Mouse (Mus musculus) lung, embryonic 16.5 days (tissue): Measurements from ENCODE around the gene Kirrel3. TPM values are rescaled to one million over a fixed set of nuclear protein-coding genes. Genes with fewer than 3 reads are reported as not detected.
A peak's percentile ranks its signal among the peaks of the same experiment; 100 is the strongest.

Source experiments
- ATAC-seq: fragments of 200-750 bp; cut with Nextera tagmentation; 2 replicates; pipeline ENCODE4 v1.8.0; 2017; ENCODE audit warnings: low read depth, mild to moderate bottlenecking, moderate library complexity
- H3K27ac ChIP-seq: fragments of 300-500 bp; sonication (generic); 2 replicates; pipeline ENCODE4 v1.5.1; 2014; ENCODE audit warnings: mild to moderate bottlenecking, control low read depth, low read length
- H3K27me3 ChIP-seq: fragments of 300-500 bp; sonication (generic); 2 replicates; pipeline ENCODE4 v1.6.1; 2014; ENCODE audit warnings: low read depth, low read length, mixed read lengths; ENCODE audit not compliant: control insufficient read depth, insufficient read depth
- H3K36me3 ChIP-seq: fragments of 300-500 bp; sonication (generic); 2 replicates; pipeline ENCODE4 v1.6.1; 2014; ENCODE audit warnings: low read length; ENCODE audit not compliant: control insufficient read depth, insufficient read depth
- H3K4me1 ChIP-seq: fragments of 300-500 bp; sonication (generic); replicated peaks from 2 replicates; pipeline ENCODE4 v1.6.1; 2014; ENCODE audit warnings: low read length, mixed read lengths; ENCODE audit not compliant: control insufficient read depth, insufficient read depth
- H3K4me2 ChIP-seq: fragments of 300-500 bp; sonication (generic); 2 replicates; pipeline ENCODE4 v1.6.1; 2014; ENCODE audit warnings: low read depth, low read length, control low read depth
- H3K4me3 ChIP-seq: fragments of 300-500 bp; sonication (generic); 2 replicates; pipeline ENCODE4 v1.5.1; 2014; ENCODE audit warnings: mild to moderate bottlenecking, low read length, control low read depth
- H3K9ac ChIP-seq: fragments of 300-500 bp; sonication (generic); 2 replicates; pipeline ENCODE4 v1.6.1; 2014; ENCODE audit warnings: low read length, control low read depth
- H3K9me3 ChIP-seq: fragments of 300-500 bp; sonication (generic); 2 replicates; pipeline ENCODE4 v1.6.1; 2016; ENCODE audit warnings: low read length; ENCODE audit not compliant: control insufficient read depth
- WGBS: fragments of 180-500 bp; shearing (Covaris S2); extraction: QIAGEN DNeasy Blood & Tissue Kit; methylation state at CpG from one replicate; pipeline ENCODE4 v1.1.7; 2014; 5-methylcytosine and 5-hydroxymethylcytosine counted together
- polyA plus RNA-seq: library from polyadenylated mRNA; unstranded; fragments of >200 nt; fragmentation: Nextera tagmentation; extraction: Ambion mirVana; gene quantifications from 2 replicates; pipeline ENCODE4 v1.2.1, GENCODE M21; 2015

Gene Kirrel3
- polyA plus RNA-seq, 1 experiment from 2014 or later = 1.2 TPM

- H3K9ac ChIP-seq = no peak overlapping the region
- ATAC-seq = no peak
Observed at GRCm38 (mm10) chr9:34635696-34636095, 150.0 kb downstream of the Kirrel3 start.

DNA sequence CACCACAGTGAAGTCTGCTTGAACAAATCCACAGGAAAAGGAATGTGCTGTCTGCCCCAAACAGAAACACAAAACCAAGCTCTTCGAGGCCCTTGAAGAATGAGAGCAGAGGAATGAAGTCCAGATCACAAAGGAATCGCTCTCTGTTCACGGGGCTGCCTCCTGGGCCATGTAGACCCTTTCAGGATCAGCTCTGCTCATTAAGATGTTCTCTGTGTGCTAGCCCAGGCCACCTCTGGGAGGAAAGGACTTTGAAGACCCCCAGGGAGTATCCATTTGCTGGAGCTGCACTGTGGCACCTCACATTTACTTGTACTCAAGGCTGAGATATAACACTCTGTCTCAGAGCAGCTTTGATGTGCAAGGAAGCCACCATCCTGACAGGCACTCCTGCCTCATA, 158.2 kb downstream of the Kirrel3 start:
- Histone ChIP-seq H3K27ac (no peak overlapping the region), H3K4me2 (no peak overlapping the region), H3K9me3 (peaks cover 2% of the 10 kb centered on the region; the same call in 1 of the 2 replicates), H3K9ac (no peak overlapping the region), H3K36me3 (no peaks in the 10 kb centered on the region), H3K4me3 (no peak overlapping the region), H3K4me1 (peaks cover 11% of the 10 kb centered on the region), H3K27me3 (no peaks in the 10 kb centered on the region)
- WGBS = 28% methylated on average over 3 of the region's 3 CpGs
- 0 out of 2 replicates have a peak, but pooled peaks have one; percentile 23 for ATAC-seq

More at GRCm38 (mm10) chr9:34635696-34636095, 150.0 kb downstream of the Kirrel3 start:
- Histone ChIP-seq H3K9me3 (peaks cover 2% of the 10 kb centered on the region; the same call in 1 of the 2 replicates), H3K4me2 (no peak overlapping the region), H3K27ac (no peak overlapping the region), H3K27me3 (no peaks in the 10 kb centered on the region), H3K4me3 (no peak overlapping the region), H3K36me3 (no peaks in the 10 kb centered on the region), H3K4me1 (no peaks in the 10 kb centered on the region)
- 82% methylated on average over 6 of the region's 6 CpGs for WGBS

DNA sequence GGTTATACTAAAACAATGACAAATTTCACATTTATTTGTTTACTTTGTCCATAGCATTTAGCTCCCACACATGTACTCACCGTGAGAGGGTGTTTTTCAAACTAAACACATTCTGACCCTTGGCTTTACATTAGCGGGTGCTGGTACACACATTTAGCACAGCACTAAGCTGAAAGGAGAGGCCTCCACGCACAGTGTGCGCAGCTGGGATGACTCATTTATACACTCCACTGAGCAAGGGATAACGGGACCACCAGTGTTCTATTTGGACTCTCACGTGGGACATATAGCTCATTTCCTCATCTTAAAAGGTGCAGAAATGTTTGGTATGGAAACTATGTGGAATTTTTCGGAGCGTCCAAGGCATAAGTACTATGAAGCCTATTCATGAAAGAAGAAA, 158.7 kb downstream of the Kirrel3 start:
- Histone ChIP-seq H3K27ac (no peak overlapping the region), H3K4me1 (peaks cover 11% of the 10 kb centered on the region), H3K27me3 (no peaks in the 10 kb centered on the region), H3K4me2 (no peak overlapping the region), H3K36me3 (no peaks in the 10 kb centered on the region), H3K9ac (no peak overlapping the region), H3K4me3 (no peak overlapping the region), H3K9me3 (peaks cover 2% of the 10 kb centered on the region; the same call in 1 of the 2 replicates)
- 25% methylated on average over 8 of the region's 8 CpGs for WGBS
- ATAC-seq = peak; percentile 72; the same call in 1 of the 2 replicates

DNA sequence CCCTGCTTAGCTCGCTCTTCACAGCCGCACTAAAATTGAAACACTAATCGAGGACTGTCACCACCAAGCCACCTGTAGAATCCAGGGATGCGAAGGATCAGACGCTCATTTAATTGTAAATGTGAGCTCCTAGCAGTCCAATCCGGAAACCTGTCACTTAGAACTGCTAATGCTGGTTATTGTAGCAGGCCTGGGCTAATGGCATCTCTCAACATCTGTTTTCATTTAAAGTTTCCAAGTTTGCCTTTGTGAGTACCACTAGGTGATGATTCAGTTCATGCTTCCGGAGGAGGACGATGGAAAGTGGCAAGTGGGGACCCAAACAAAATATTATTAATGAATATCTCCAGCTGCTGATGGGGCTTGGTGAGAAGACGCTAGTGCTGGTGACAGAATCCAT, 161.1 kb downstream of the Kirrel3 start:
- no peak overlapping the region for H3K27ac ChIP-seq
- no peak for ATAC-seq
- H3K27me3 ChIP-seq = no peaks in the 10 kb centered on the region
- WGBS = 70% methylated on average over 9 of the region's 9 CpGs
- no peak overlapping the region for H3K9ac ChIP-seq
- peaks cover 11% of the 10 kb centered on the region for H3K4me1 ChIP-seq
- H3K4me2 ChIP-seq = no peak overlapping the region
- H3K4me3 ChIP-seq = no peak overlapping the region
- H3K36me3 ChIP-seq = no peaks in the 10 kb centered on the region
- no peaks in the 10 kb centered on the region for H3K9me3 ChIP-seq

DNA sequence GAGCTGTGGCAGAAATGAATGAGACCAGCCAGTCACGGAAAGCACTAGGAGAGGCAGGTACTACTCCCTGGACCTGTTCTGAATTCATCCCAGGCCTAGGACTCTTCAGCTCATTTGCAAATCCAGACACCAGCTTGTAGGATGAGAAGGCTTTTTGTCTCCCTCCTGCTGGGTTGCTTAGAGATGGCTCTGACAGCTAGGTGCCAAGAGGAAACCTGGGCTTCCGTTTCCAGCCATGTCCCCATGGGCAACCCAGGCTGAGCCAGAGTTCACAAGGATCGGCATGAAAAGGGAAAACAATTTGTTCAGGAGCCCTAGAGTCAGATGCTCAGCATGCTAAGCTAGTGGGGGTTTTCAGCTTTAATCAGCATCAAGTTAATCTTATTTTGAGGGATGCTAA, 166.6 kb downstream of the Kirrel3 start:
- H3K4me2 ChIP-seq = no peak overlapping the region
- H3K9me3 ChIP-seq = no peaks in the 10 kb centered on the region
- H3K27ac ChIP-seq = no peak overlapping the region
- H3K9ac ChIP-seq = no peak overlapping the region
- no peak for ATAC-seq
- 58% methylated on average over 3 of the region's 3 CpGs for WGBS
- no peaks in the 10 kb centered on the region for H3K4me1 ChIP-seq
- no peak overlapping the region for H3K4me3 ChIP-seq
- no peaks in the 10 kb centered on the region for H3K36me3 ChIP-seq
- H3K27me3 ChIP-seq = no peaks in the 10 kb centered on the region

DNA sequence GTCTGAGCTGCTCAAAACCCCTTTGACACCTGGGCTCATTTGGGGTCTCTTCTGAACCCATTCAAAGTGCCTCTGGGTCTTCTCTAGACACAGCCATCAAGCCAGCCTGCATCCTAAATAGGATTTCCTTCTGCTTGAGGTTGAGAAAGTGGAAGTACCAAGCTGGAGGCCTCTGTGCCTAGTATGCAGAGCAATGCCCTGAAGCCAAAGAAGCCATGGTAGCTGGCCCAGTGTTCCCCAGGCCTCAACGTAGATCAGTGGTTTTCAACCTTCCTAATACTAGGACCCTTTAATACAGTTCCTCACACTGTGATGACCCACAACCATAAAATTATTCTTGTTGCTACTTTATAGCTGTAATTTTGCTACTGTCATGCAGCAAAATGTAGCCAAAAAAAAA, 167.4 kb downstream of the Kirrel3 start:
- no peak overlapping the region for H3K27ac ChIP-seq
- no peak overlapping the region for H3K9ac ChIP-seq
- H3K4me1 ChIP-seq = no peaks in the 10 kb centered on the region
- no peak for ATAC-seq
- WGBS = 71% methylated on average over 1 of the region's 1 CpGs
- H3K4me2 ChIP-seq = no peak overlapping the region
- H3K36me3 ChIP-seq = no peaks in the 10 kb centered on the region
- H3K4me3 ChIP-seq = no peak overlapping the region
- H3K27me3 ChIP-seq = no peaks in the 10 kb centered on the region
- no peaks in the 10 kb centered on the region for H3K9me3 ChIP-seq

DNA sequence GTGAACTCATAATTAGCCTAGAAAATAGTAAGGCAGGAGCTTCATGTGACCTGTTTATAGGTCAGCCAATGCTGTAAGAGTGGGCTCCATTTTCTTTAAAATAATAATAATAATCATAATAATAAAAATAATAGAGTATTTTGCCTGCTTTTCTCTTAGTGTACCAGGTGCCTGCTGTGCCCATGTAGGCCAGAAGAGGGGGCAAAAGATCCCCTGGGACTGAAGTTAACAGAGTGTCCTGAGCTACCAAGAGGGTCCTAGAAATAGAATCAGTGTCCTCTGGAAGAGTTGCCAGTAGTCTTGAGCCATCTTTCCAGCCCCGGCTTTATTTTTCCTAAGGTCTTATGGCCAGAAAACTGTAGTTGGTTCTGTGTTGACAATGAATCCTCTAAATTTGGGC, 174.9 kb downstream of the Kirrel3 start:
- Histone ChIP-seq H3K4me3 (no peak overlapping the region), H3K9ac (no peak overlapping the region), H3K36me3 (no peaks in the 10 kb centered on the region), H3K4me1 (no peaks in the 10 kb centered on the region), H3K27ac (no peak overlapping the region), H3K4me2 (no peak overlapping the region), H3K9me3 (no peaks in the 10 kb centered on the region), H3K27me3 (no peaks in the 10 kb centered on the region)
- 62% methylated on average over 1 of the region's 1 CpGs for WGBS
- ATAC-seq = no peak

GRCm38 (mm10) chr9:34663412-34663811, 177.7 kb downstream of the Kirrel3 start:
- no peak for ATAC-seq
- H3K27me3 ChIP-seq = no peaks in the 10 kb centered on the region
- H3K4me1 ChIP-seq = no peaks in the 10 kb centered on the region; the same call in 1 of the 2 replicates
- H3K4me3 ChIP-seq = no peak overlapping the region
- H3K9ac ChIP-seq = no peak overlapping the region
- H3K9me3 ChIP-seq = no peaks in the 10 kb centered on the region
- H3K36me3 ChIP-seq = no peaks in the 10 kb centered on the region
- H3K4me2 ChIP-seq = no peak overlapping the region
- WGBS = 47% methylated on average over 6 of the region's 6 CpGs
- H3K27ac ChIP-seq = no peak overlapping the region

DNA sequence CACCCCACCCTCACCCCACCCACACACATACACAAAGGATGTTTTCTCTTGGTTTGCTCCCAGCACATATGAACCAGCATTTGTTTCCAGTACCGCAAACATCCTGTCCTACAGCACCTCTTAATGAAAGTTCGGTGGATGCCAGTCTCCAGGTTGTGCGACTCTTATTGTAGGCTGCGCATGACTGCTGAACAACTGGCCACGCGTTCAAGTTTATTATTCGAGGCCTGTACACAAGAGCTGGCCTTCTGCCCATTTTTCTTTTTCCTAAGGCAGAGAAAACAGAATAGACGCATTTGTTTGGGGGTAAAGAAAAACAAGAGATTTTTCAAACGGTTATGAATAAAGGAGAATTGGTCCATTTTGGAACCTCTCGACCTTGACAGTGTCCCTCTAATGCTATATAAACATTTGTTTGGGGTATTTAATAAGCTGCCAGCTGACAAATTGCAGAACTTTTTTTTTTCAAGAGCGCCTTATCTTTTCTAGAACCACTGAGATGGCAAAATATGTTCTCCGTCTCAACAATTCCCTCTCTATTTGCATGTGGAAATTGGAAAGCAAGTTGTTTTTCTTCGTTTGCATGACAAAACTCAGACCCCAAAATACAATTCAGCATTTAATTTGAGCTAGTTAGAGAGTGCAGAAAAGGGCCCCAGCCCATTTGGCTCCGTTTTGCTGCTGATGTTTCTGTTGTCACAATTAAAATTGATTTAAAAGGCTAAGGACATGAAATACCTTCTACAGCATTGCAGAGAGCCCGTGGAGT, 179.9 kb downstream of the Kirrel3 start:
- ATAC-seq = peak; percentile 73
- Histone ChIP-seq H3K4me3 (no peak overlapping the region), H3K36me3 (no peaks in the 10 kb centered on the region), H3K9me3 (no peaks in the 10 kb centered on the region), H3K4me1 (no peaks in the 10 kb centered on the region; the same call in 1 of the 2 replicates), H3K27me3 (no peaks in the 10 kb centered on the region), H3K9ac (no peak overlapping the region), H3K27ac (peak overlapping the region; percentile 18), H3K4me2 (no peak overlapping the region)
- WGBS = 39% methylated on average over 15 of the region's 15 CpGs
